Mouse (Mus musculus): Measurements from ENCODE around the gene Sh3kbp1. TPM values are rescaled to one million over a fixed set of nuclear protein-coding genes. Genes with fewer than 3 reads are reported as not detected.

Sh3kbp1 gene
- polyA plus RNA-seq, 2 experiments, result 4.0 to 9.9 TPM

- DNase-seq (ENCODE audit: low read depth in 3 of 3, low spot score in 3 of 3), result no peak
- TF ChIP-seq EP300 (IDR thresholded peaks at IDR 0.05; ENCODE audit: low read depth), result no peak
- no peak for TF ChIP-seq CTCF (IDR thresholded peaks at IDR 0.05; ENCODE audit: low read depth)
- H3K27ac ChIP-seq, result no peak overlapping the region
Observed at GRCm38 (mm10) chrX:159856866-159857265, 229.8 kb downstream of the Sh3kbp1 start.

GRCm38 (mm10) chrX:159858126-159858525 is 231.1 kb downstream of the Sh3kbp1 start:
- Histone ChIP-seq H3K4me2 (ENCODE audit: low read depth) (no peak overlapping the region), H3K27me3 (ENCODE audit: control insufficient read depth, insufficient read depth, low read length) (no peaks in the 10 kb centered on the region), H3K27ac (no peak overlapping the region), H3K4me3 (ENCODE audit: insufficient read depth in 1 of 2, low read depth in 2 of 2, low read length in 2 of 2) (no peak overlapping the region), H3K36me3 (replicated peaks; ENCODE audit: control insufficient read depth, insufficient read depth, low read depth) (no peaks in the 10 kb centered on the region), H3K9me3 (ENCODE audit: control insufficient read depth, low read length) (no peaks in the 10 kb centered on the region), H3K9ac (replicated peaks) (no peak overlapping the region), H3K4me1 (replicated peaks; ENCODE audit: control insufficient read depth in 2 of 2, insufficient read depth in 2 of 2, low read length in 1 of 2) (no peaks in the 10 kb centered on the region)
- WGBS (ENCODE audit: insufficient replicate concordance), result 76% methylated on average over 1 of the region's 1 CpGs
- no peak for ATAC-seq (ENCODE audit: insufficient read depth)
- TF ChIP-seq CTCF (IDR thresholded peaks at IDR 0.05; ENCODE audit: low read depth) (no peak), EP300 (IDR thresholded peaks at IDR 0.05; ENCODE audit: low read depth) (no peak)
- DNase-seq (ENCODE audit: low read depth in 3 of 3, low spot score in 3 of 3), result no peak

More at GRCm38 (mm10) chrX:159856866-159857265, 229.8 kb downstream of the Sh3kbp1 start:
- no peaks in the 10 kb centered on the region for H3K27me3 ChIP-seq (ENCODE audit: control insufficient read depth, insufficient read depth, low read length)
- H3K4me1 ChIP-seq (replicated peaks; ENCODE audit: control insufficient read depth in 2 of 2, insufficient read depth in 2 of 2, low read length in 1 of 2), result no peaks in the 10 kb centered on the region
- no peaks in the 10 kb centered on the region for H3K36me3 ChIP-seq (replicated peaks; ENCODE audit: control insufficient read depth, insufficient read depth, low read depth)
- no peaks in the 10 kb centered on the region for H3K9me3 ChIP-seq (ENCODE audit: control insufficient read depth, low read length)
- H3K4me2 ChIP-seq (ENCODE audit: low read depth), result no peak overlapping the region
- H3K4me3 ChIP-seq (ENCODE audit: insufficient read depth in 1 of 2, low read depth in 2 of 2, low read length in 2 of 2), result no peak overlapping the region
- WGBS (ENCODE audit: insufficient replicate concordance), result 86% methylated on average over 1 of the region's 1 CpGs
- ATAC-seq (ENCODE audit: insufficient read depth), result no peak
- H3K9ac ChIP-seq (replicated peaks), result no peak overlapping the region

- Histone ChIP-seq H3K4me1 (replicated peaks; ENCODE audit: control insufficient read depth in 2 of 2, insufficient read depth in 2 of 2, low read length in 1 of 2) (no peaks in the 10 kb centered on the region), H3K36me3 (replicated peaks; ENCODE audit: control insufficient read depth, insufficient read depth, low read depth) (no peaks in the 10 kb centered on the region), H3K27ac (no peak overlapping the region), H3K4me2 (ENCODE audit: low read depth) (no peak overlapping the region), H3K9me3 (ENCODE audit: control insufficient read depth, low read length) (no peaks in the 10 kb centered on the region), H3K27me3 (ENCODE audit: control insufficient read depth, insufficient read depth, low read length) (no peaks in the 10 kb centered on the region), H3K4me3 (ENCODE audit: insufficient read depth in 1 of 2, low read depth in 2 of 2, low read length in 2 of 2) (no peak overlapping the region), H3K9ac (replicated peaks) (no peak overlapping the region)
- TF ChIP-seq CTCF (IDR thresholded peaks at IDR 0.05; ENCODE audit: low read depth) (no peak), EP300 (IDR thresholded peaks at IDR 0.05; ENCODE audit: low read depth) (no peak)
- ATAC-seq (ENCODE audit: insufficient read depth) (no peak), DNase-seq (ENCODE audit: low read depth in 3 of 3, low spot score in 3 of 3) (no peak)
- WGBS (ENCODE audit: insufficient replicate concordance), result 60% methylated on average over 3 of the region's 3 CpGs
Observed at GRCm38 (mm10) chrX:159860841-159861530, 233.9 kb downstream of the Sh3kbp1 start.

GRCm38 (mm10) chrX:159867660-159868059 is 240.6 kb downstream of the Sh3kbp1 start:
- Histone ChIP-seq H3K4me3 (ENCODE audit: insufficient read depth in 1 of 2, low read depth in 2 of 2, low read length in 2 of 2) (no peak overlapping the region), H3K9ac (replicated peaks) (no peak overlapping the region), H3K27ac (no peak overlapping the region), H3K36me3 (replicated peaks; ENCODE audit: control insufficient read depth, insufficient read depth, low read depth) (no peaks in the 10 kb centered on the region), H3K4me2 (ENCODE audit: low read depth) (no peak overlapping the region), H3K9me3 (ENCODE audit: control insufficient read depth, low read length) (no peaks in the 10 kb centered on the region), H3K27me3 (ENCODE audit: control insufficient read depth, insufficient read depth, low read length) (no peaks in the 10 kb centered on the region), H3K4me1 (replicated peaks; ENCODE audit: control insufficient read depth in 2 of 2, insufficient read depth in 2 of 2, low read length in 1 of 2) (no peaks in the 10 kb centered on the region)
- DNase-seq (ENCODE audit: low read depth in 3 of 3, low spot score in 3 of 3) (no peak), ATAC-seq (ENCODE audit: insufficient read depth) (no peak)
- WGBS (ENCODE audit: insufficient replicate concordance), result 57% methylated on average over 3 of the region's 3 CpGs
- TF ChIP-seq CTCF (IDR thresholded peaks at IDR 0.05; ENCODE audit: low read depth) (no peak), EP300 (IDR thresholded peaks at IDR 0.05; ENCODE audit: low read depth) (no peak)

DNA sequence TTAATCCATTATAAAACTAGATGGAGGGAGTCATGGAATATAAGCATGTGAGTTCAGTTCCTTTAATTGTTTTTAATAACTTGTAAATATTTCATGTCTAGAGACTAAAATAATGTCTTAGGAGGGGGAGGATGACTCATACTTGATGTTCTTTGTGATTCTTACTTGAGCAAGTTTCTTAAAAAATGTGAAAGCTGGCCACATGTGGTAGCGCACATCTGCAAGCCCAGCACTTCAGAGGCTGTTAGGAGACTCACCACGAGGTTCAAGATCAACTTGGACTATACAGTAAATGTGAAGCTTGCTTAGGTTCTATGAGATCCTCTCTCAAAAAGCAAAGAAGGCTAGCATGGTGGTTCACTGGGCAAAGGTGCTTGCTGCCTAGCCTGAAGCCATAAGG is 245.4 kb downstream of the Sh3kbp1 start:
- no peak overlapping the region for H3K4me2 ChIP-seq (ENCODE audit: low read depth)
- no peak overlapping the region for H3K9ac ChIP-seq (replicated peaks)
- no peaks in the 10 kb centered on the region for H3K36me3 ChIP-seq (replicated peaks; ENCODE audit: control insufficient read depth, insufficient read depth, low read depth)
- H3K4me1 ChIP-seq (replicated peaks; ENCODE audit: control insufficient read depth in 2 of 2, insufficient read depth in 2 of 2, low read length in 1 of 2), result no peaks in the 10 kb centered on the region
- ATAC-seq (ENCODE audit: insufficient read depth) (no peak), DNase-seq (ENCODE audit: low read depth in 3 of 3, low spot score in 3 of 3) (no peak)
- TF ChIP-seq EP300 (IDR thresholded peaks at IDR 0.05; ENCODE audit: low read depth), result no peak
- no peak for TF ChIP-seq CTCF (IDR thresholded peaks at IDR 0.05; ENCODE audit: low read depth)
- no peaks in the 10 kb centered on the region for H3K27me3 ChIP-seq (ENCODE audit: control insufficient read depth, insufficient read depth, low read length)
- H3K9me3 ChIP-seq (ENCODE audit: control insufficient read depth, low read length), result no peaks in the 10 kb centered on the region
- H3K4me3 ChIP-seq (ENCODE audit: insufficient read depth in 1 of 2, low read depth in 2 of 2, low read length in 2 of 2), result no peak overlapping the region
- 74% methylated on average over 2 of the region's 2 CpGs for WGBS (ENCODE audit: insufficient replicate concordance)
- H3K27ac ChIP-seq, result no peak overlapping the region

All from liver, embryonic 14.5 days (tissue).